Mouse (Mus musculus) cortical plate, adult 2 months (tissue): ENCODE measurements around the gene Lgr6.

ENCODE experiments used
- CTCF ChIP-seq: fragments of 200-500 bp; IDR thresholded peaks from 2 replicates; pipeline ENCODE4 v1.5.1; 2011; ENCODE audit warnings: mild to moderate bottlenecking, control low read depth, low read length; ENCODE audit not compliant: insufficient read depth; ENCODE audit errors: extremely low read depth
- POLR2A ChIP-seq: fragments of 200-500 bp; IDR thresholded peaks from 2 replicates; pipeline ENCODE4 v1.6.1; 2011; ENCODE audit warnings: mild to moderate bottlenecking, low read length, control low read depth; ENCODE audit not compliant: insufficient read depth; ENCODE audit errors: extremely low read depth

- no peak for TF ChIP-seq CTCF
- TF ChIP-seq POLR2A: peak; percentile 57; the same call in 1 of the 2 replicates
Observed at GRCm38 (mm10) chr1:134987173-134987961, 117.7 kb downstream of the Lgr6 start.
